Mouse (Mus musculus): ENCODE data around the gene Zfp462. TPM values are rescaled to one million over a fixed set of nuclear protein-coding genes. Genes with fewer than 3 reads are reported as not detected.

The Zfp462 gene
- polyA plus RNA-seq, 1 experiment from 2014 or later: 2.9 TPM

DNA sequence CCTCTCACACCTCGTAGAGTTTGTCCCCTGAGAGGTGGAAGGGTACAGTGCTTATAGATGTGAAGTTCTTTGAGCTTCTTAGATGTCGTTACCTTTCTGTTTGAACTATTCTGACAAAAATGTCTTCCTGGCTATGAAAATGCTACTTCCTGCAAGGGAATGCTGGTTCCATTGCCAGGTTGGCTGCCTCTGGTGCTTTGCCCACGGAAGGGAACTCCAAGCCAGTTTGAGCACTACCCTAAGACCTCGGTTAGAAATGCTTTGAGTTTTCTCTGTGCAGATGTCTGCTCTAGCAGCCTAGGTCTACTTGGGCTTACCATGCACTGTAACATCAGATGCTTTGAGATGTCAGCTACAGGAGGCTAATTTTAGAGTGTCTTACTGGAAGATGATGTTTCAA lies 17.3 kb downstream of the Zfp462 start:
- peaks cover 18% of the 10 kb centered on the region for H3K4me1 ChIP-seq (replicated peaks; ENCODE audit: insufficient read depth, low read length)
- 86% methylated on average over 4 of the region's 4 CpGs for WGBS
- H3K9ac ChIP-seq (ENCODE audit: low read depth, low read length): no peak overlapping the region
- no peak overlapping the region for H3K4me3 ChIP-seq (replicated peaks; ENCODE audit: low read depth, low read length)
- no peak overlapping the region for H3K27ac ChIP-seq
- H3K4me2 ChIP-seq (ENCODE audit: low read length): no peak overlapping the region
- ATAC-seq (replicated peaks; ENCODE audit: low FRiP score, low read depth) (no peak), DNase-seq (ENCODE audit: low spot score) (no peak)
- H3K9me3 ChIP-seq (replicated peaks; ENCODE audit: low read length): no peaks in the 10 kb centered on the region
- no peak for TF ChIP-seq CTCF (IDR thresholded peaks at IDR 0.05; ENCODE audit: low read depth)
- H3K27me3 ChIP-seq (ENCODE audit: insufficient read depth, low read length): no peaks in the 10 kb centered on the region
- H3K36me3 ChIP-seq (ENCODE audit: insufficient read depth, low read length): no peaks in the 10 kb centered on the region

GRCm38 (mm10) chr4:54963551-54963950 lies 18.7 kb downstream of the Zfp462 start:
- no peak for ATAC-seq (replicated peaks; ENCODE audit: low FRiP score, low read depth)
- Histone ChIP-seq H3K4me1 (replicated peaks; ENCODE audit: insufficient read depth, low read length) (peaks cover 22% of the 10 kb centered on the region), H3K4me3 (replicated peaks; ENCODE audit: low read depth, low read length) (no peak overlapping the region), H3K27me3 (ENCODE audit: insufficient read depth, low read length) (no peaks in the 10 kb centered on the region), H3K4me2 (ENCODE audit: low read length) (no peak overlapping the region), H3K9me3 (replicated peaks; ENCODE audit: low read length) (no peaks in the 10 kb centered on the region), H3K36me3 (ENCODE audit: insufficient read depth, low read length) (no peaks in the 10 kb centered on the region), H3K27ac (no peak overlapping the region), H3K9ac (ENCODE audit: low read depth, low read length) (no peak overlapping the region)
- DNase-seq (ENCODE audit: low spot score): no peak
- WGBS: 88% methylated on average over 7 of the region's 7 CpGs
- TF ChIP-seq CTCF (IDR thresholded peaks at IDR 0.05; ENCODE audit: low read depth): no peak

GRCm38 (mm10) chr4:54965169-54965695 lies 20.4 kb downstream of the Zfp462 start:
- no peaks in the 10 kb centered on the region for H3K27me3 ChIP-seq (ENCODE audit: insufficient read depth, low read length)
- peak overlapping the region; percentile 51; the same call in 1 of the 2 replicates for H3K27ac ChIP-seq
- no peaks in the 10 kb centered on the region for H3K9me3 ChIP-seq (replicated peaks; ENCODE audit: low read length)
- ATAC-seq (replicated peaks; ENCODE audit: low FRiP score, low read depth) (no peak), DNase-seq (ENCODE audit: low spot score) (no peak)
- peaks cover 26% of the 10 kb centered on the region for H3K4me1 ChIP-seq (replicated peaks; ENCODE audit: insufficient read depth, low read length)
- WGBS: 78% methylated on average over 9 of the region's 9 CpGs
- H3K4me2 ChIP-seq (ENCODE audit: low read length): no peak overlapping the region
- H3K4me3 ChIP-seq (replicated peaks; ENCODE audit: low read depth, low read length): no peak overlapping the region
- TF ChIP-seq CTCF (IDR thresholded peaks at IDR 0.05; ENCODE audit: low read depth): no peak
- no peak overlapping the region for H3K9ac ChIP-seq (ENCODE audit: low read depth, low read length)
- no peaks in the 10 kb centered on the region for H3K36me3 ChIP-seq (ENCODE audit: insufficient read depth, low read length)

DNA sequence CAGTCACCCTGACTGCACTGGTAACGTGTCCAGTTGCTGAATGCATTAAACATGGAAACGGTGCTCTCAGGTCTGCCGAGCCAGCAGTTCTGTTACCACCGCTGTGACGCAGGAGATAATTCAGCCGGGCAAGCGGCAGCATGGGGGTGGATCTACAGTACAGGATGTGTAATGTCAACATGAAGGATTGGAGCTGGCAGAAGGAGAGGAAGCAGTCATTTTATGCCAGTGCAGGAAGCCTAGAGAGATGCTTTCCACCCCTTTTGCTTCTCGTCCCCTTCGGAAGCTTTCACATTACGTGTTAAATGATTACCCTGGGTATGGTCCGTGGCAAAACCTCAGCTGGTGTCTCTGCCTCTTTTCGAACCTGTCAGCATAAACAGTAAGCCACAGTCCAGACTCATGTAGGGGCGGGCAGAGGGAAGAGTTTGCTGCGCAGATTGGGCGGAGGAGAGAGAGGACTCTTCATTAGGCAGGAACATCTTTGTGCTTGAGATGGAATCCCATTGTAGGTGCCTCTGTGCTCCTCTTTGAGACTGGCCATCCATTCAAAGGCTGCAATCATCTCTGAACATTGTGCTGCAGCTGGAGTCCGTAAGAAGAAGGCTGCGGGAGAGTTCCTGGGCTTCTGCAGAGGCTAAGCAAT lies 21.4 kb downstream of the Zfp462 start:
- DNase-seq (ENCODE audit: low spot score): peak; percentile 85
- no peaks in the 10 kb centered on the region for H3K9me3 ChIP-seq (replicated peaks; ENCODE audit: low read length)
- H3K4me2 ChIP-seq (ENCODE audit: low read length): peak overlapping the region; percentile 46
- no peak overlapping the region for H3K4me3 ChIP-seq (replicated peaks; ENCODE audit: low read depth, low read length)
- no peaks in the 10 kb centered on the region for H3K36me3 ChIP-seq (ENCODE audit: insufficient read depth, low read length)
- ATAC-seq (replicated peaks; ENCODE audit: low FRiP score, low read depth): peak; percentile 79
- WGBS: 25% methylated on average over 17 of the region's 17 CpGs
- no peaks in the 10 kb centered on the region for H3K27me3 ChIP-seq (ENCODE audit: insufficient read depth, low read length)
- H3K9ac ChIP-seq (ENCODE audit: low read depth, low read length): peak overlapping the region; percentile 18; the same call in 1 of the 2 replicates
- TF ChIP-seq CTCF (IDR thresholded peaks at IDR 0.05; ENCODE audit: low read depth): no peak
- peaks cover 29% of the 10 kb centered on the region for H3K4me1 ChIP-seq (replicated peaks; ENCODE audit: insufficient read depth, low read length)
- peak overlapping the region; percentile 51 for H3K27ac ChIP-seq

DNA sequence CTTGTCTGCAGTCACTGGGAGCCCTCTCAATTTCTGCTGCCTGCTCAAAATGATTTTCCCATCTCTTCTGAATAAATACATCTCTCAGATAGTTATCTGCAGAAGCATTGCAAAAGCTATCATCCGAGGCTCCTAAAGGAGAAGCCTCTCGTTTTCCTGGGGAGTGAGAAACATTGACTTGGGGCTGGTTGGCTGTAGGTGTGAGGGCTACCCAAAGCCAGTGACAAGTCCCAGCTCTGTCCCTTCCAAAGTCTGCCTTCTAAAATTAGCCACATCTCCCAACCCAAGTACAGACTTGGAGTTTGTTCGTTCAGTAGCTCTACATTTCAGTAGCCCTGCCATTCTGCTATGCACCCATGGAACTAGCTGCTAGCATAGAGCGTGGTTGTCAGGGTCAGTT lies 22.3 kb downstream of the Zfp462 start:
- no peaks in the 10 kb centered on the region for H3K36me3 ChIP-seq (ENCODE audit: insufficient read depth, low read length)
- 80% methylated on average over 4 of the region's 4 CpGs for WGBS
- ATAC-seq (replicated peaks; ENCODE audit: low FRiP score, low read depth) (no peak), DNase-seq (ENCODE audit: low spot score) (no peak)
- no peak for TF ChIP-seq CTCF (IDR thresholded peaks at IDR 0.05; ENCODE audit: low read depth)
- H3K4me2 ChIP-seq (ENCODE audit: low read length): no peak overlapping the region
- peaks cover 29% of the 10 kb centered on the region for H3K4me1 ChIP-seq (replicated peaks; ENCODE audit: insufficient read depth, low read length)
- H3K27me3 ChIP-seq (ENCODE audit: insufficient read depth, low read length): no peaks in the 10 kb centered on the region
- no peak overlapping the region for H3K4me3 ChIP-seq (replicated peaks; ENCODE audit: low read depth, low read length)
- H3K9me3 ChIP-seq (replicated peaks; ENCODE audit: low read length): no peaks in the 10 kb centered on the region
- H3K27ac ChIP-seq: peak overlapping the region; percentile 51; the same call in 1 of the 2 replicates
- H3K9ac ChIP-seq (ENCODE audit: low read depth, low read length): no peak overlapping the region

DNA sequence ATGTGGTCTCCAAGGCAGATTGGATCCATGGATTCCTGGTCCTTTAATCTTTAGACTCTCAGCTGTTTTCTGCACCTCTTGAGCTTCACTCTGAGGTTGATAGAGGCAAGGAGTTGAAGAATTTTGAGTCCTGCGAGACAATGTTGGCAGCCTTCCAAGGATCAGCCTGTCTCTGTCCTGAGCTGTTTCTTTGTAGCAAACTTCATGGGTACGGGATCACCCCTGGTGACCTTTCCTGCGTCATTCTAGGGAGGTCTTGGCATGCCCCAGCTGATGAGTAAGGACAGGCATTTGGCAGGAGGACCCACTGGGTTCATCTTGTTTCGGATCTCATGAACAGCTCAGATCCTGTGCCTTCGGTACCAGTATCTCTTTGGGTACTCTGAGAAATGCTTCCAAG lies 22.9 kb downstream of the Zfp462 start:
- Histone ChIP-seq H3K27me3 (ENCODE audit: insufficient read depth, low read length) (no peaks in the 10 kb centered on the region), H3K36me3 (ENCODE audit: insufficient read depth, low read length) (no peaks in the 10 kb centered on the region), H3K4me2 (ENCODE audit: low read length) (no peak overlapping the region), H3K4me1 (replicated peaks; ENCODE audit: insufficient read depth, low read length) (peaks cover 29% of the 10 kb centered on the region), H3K27ac (no peak overlapping the region), H3K9ac (ENCODE audit: low read depth, low read length) (no peak overlapping the region), H3K9me3 (replicated peaks; ENCODE audit: low read length) (no peaks in the 10 kb centered on the region), H3K4me3 (replicated peaks; ENCODE audit: low read depth, low read length) (no peak overlapping the region)
- DNase-seq (ENCODE audit: low spot score) (peak; percentile 44), ATAC-seq (replicated peaks; ENCODE audit: low FRiP score, low read depth) (no peak)
- TF ChIP-seq CTCF (IDR thresholded peaks at IDR 0.05; ENCODE audit: low read depth): no peak
- 62% methylated on average over 5 of the region's 5 CpGs for WGBS
